Mouse (Mus musculus) telencephalon, adult 2 months (tissue): ENCODE data around the gene Rasgef1a.
A peak's percentile ranks its signal among the peaks of the same experiment; 100 is the strongest.

Source experiments
- DNase-seq: peaks from one replicate; pipeline ENCODE4 v3.0.0-alpha.2; 2011; ENCODE audit warnings: low read depth, low spot score

Rasgef1a gene

GRCm38 (mm10) chr6:118072176-118072575, 60.9 kb downstream of the Rasgef1a start:
- no peak for DNase-seq

DNA sequence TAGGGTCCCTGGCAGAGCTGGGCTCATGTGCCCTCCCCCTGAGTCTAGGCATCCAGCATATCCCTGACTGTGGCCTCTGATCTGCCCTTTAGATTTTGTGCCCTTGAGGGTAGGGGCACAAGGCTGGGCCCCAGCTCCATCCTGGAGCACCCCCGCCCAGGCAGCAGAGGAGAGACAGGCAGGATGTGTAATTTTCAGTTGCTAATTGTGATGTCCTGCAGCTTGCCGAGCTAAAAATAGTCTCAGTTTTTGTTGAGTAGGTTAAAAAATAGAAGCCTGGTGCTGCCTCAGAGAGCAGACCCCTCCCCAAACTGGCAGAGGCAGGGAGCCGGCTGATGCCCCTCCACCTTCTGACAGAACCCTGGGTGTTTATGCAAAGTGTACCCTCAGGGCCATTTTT, 62.9 kb downstream of the Rasgef1a start:
- DNase-seq = no peak

DNA sequence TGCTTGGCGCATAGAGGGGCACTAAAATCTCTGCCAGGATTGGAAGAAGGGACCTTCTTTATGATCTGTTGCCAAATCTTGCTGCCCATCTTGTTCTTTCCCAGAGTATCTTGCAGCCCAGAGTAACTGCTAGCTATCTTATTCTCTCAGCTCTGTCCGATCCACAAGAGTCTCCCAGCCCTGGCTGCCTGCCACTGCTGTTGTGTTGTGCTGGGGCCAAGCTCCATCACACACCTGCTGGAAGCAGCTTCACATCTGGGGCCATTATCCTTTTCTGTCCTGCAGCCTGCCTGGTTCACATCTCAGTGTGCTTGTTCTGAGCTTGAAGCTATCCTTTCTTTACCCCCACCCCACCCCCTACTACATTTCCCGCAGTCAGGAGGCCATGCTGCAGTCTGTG, 65.0 kb downstream of the Rasgef1a start:
- DNase-seq = no peak

DNA sequence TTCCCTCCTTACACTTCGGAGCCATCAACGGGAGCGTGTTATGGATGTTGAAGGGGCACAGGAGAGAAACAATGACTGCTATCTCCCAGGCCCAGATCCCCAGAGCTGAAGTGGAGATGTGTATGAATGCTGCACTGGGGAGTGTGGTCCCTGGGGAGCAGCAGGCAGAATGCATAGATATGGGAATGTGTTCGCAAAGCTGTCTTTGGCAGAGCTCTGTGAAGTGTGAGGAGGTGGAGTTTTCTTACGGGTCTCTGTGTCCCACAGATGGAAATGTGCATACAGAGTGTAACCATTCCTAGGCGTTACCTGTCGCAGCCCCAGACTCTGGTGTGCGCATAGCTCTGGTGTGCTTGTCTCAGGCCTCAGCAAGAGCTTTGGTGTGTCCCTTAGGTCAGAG, 65.5 kb downstream of the Rasgef1a start:
- DNase-seq = no peak

GRCm38 (mm10) chr6:118077421-118077820, 66.2 kb downstream of the Rasgef1a start:
- no peak for DNase-seq

DNA sequence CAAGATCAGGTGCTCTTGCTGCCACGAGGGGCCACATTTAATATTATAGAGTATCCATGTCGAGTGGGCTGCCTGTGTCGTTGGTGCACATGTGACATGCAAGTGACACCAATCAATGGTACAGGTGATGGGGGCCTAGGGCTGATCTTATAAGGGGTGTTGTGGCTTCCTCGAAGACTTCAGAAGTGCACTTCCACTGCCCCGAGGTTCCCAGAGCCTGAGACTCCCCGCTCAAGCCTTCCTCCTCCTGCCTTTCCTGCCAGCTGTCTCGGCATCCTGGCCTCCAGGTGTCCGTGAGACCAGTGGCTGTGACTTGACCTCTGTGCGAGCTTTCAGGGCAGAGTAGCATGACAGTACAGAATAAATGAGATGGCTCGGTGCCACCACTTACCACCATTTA, 67.5 kb downstream of the Rasgef1a start:
- no peak for DNase-seq

DNA sequence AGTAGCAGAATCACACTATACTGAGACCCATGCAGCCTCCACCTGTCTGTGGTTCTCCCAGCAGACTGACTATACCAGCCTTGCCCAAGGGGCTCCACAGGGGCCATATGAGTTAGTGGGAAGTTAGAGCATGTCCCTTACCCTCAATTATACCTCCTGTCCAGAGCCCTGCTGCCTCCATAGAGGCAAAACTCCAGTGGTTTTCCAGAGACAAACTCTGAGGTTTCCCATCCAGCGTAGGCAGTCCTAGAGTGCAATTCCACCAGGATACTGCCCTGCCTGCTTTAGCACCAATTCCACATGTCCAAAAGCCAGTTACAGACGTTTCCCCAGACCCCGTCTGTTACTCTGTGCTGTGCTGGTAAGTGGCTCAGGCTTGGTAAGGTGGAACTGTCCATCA, 68.1 kb downstream of the Rasgef1a start:
- no peak for DNase-seq

GRCm38 (mm10) chr6:118079762-118080465, 68.7 kb downstream of the Rasgef1a start:
- no peak for DNase-seq

DNA sequence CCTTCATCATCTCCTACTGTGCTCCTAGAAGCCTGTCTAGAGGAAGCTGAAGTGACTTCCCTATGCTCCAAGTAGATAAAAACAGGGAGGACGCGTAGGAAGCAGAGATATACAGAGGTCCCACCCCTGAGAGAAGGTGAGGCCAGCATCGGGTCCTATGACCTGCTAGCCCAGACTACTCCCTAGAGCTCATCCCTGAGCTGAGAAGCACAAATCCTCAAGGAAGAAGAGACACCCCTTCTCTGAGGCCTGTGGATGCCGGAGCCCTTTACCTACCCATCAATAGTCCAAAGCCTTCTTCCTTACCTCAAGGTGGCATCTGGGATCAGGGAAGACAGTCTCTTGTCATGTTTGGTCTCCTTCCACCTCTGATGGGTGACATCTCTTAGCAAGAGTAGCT, 69.5 kb downstream of the Rasgef1a start:
- no peak for DNase-seq

DNA sequence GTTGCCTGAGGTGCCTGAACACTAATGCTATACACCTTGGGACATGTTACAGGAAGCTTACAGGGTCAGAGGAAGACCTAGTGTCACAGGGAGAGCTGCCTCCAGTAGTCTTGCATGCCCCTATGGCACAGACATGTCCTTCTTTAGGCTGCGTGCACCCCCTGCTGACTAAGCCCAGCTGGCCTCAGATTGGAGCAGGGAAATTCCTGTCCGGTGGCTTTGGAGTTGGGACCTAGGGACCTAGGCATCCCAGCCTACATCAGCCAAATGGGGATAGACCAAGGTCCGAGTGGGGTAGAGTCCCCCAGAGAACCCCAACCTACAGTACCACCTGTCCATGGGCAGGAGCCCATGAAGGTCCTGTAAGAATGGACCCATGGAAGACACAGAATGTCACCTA, 71.1 kb downstream of the Rasgef1a start:
- no peak for DNase-seq

GRCm38 (mm10) chr6:118083608-118084007, 72.4 kb downstream of the Rasgef1a start:
- DNase-seq = no peak

DNA sequence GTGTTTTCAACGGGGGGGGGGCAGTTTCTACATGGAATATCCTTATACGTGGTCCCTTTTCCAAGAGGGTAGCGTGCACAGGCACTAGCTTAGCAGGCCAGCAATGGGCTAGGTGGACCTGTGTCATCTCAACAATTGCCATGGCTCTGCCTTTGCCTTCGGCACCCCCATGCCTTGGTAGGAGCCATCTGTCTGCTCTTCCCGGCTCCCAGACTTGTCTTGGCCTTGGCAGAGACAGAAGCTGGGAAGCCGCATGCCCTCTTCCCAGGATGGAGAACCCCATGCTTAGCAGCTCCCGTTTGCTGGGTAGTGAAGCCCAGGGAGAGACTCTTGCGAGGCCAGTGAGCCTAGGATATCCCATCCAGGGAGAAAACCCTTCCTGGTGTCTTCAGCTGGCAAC, 73.4 kb downstream of the Rasgef1a start:
- no peak for DNase-seq

DNA sequence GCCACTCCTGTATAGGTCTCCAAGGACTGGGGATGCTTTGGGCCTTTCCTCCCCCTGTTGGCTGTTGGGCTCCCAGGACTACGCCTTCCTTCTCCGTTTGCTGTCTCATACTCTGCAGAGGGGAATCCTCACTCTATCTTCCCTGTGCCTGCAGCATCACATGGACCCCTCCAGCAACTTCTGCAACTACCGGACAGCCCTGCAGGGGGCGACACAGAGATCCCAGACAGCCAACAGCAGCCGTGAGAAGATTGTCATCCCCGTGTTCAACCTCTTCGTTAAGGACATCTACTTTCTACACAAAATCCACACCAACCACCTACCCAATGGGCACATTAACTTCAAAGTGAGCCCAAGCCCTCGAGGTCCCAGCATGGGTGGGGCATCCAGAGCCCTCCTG, 76.7 kb downstream of the Rasgef1a start:
- no peak for DNase-seq

- no peak for DNase-seq
Measured at GRCm38 (mm10) chr6:118088750-118089440, 77.7 kb downstream of the Rasgef1a start.

GRCm38 (mm10) chr6:118090827-118091226, 79.6 kb downstream of the Rasgef1a start:
- DNase-seq = no peak

DNA sequence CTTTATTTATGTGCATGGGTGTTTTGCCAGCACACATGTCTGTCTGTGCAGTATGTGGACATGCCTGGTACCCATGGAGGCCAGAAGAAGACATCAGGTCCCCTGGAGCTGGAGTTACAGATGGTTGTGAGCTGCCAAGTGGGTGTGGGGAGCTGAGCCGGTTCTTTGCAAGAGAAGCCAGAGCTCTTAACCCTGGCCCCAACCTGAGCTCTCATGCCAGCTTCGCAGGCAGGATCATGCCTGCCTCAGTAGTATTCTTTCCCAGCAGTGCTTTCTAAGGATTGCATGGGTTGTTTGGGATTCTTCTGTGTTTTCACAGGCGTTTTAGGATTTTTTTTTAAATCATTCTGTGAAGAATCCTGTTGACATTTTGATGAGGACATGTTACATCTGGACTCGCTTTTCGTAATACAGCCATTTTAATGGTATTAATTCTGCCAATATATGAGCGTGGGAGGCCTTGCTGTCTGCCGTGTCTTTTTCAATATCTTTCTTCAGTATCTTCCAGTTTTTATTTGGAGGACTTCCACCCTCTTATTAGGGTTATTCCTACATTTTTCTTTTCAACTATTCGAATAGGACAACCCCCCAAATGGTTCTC, 86.6 kb downstream of the Rasgef1a start:
- no peak for DNase-seq

- peak; percentile 24 for DNase-seq
Measured at GRCm38 (mm10) chr6:118099311-118099802, 88.1 kb downstream of the Rasgef1a start.

- no peak for DNase-seq
Measured at GRCm38 (mm10) chr6:118111810-118112209, 100.6 kb downstream of the Rasgef1a start.

DNA sequence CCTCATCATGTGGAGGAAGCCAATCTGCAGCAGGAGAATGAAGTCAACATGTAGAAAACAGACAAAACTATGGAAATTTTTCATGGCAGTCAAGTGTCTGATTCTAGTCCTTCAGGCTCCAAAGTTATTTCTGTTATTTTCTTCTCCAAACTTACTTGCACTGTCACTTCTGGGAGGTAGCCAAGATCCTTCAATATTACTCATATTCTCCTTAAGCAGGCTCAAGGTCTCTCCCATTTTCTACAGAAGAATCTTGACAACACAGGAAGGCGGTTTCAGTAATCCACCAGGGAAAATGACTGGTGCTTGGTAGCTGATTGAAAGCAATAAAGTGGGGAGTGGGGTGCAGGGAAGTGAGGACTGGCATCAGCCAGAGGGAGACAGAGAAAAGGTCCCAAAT, 111.5 kb downstream of the Rasgef1a start:
- DNase-seq = no peak

DNA sequence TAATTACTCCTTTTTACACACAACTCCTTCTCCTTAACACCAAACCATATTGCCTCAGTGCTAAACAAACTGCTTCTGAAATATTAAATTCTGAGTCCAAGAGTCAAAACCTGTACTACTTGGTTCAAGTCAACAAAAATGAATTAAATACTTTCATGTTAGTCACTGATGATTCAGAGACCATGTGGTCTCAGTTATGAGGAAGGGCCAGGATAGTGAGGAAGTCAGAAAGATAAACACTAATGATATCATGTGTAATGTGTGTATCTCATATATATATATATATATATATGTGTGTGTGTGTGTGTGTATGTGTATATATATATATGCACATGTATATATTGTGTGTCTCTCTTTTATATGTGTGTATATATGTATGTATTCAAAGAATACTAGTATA, 115.3 kb downstream of the Rasgef1a start:
- no peak for DNase-seq

GRCm38 (mm10) chr6:118127198-118127597, 116.0 kb downstream of the Rasgef1a start:
- no peak for DNase-seq

GRCm38 (mm10) chr6:118127827-118128487, 116.7 kb downstream of the Rasgef1a start:
- DNase-seq = no peak
